Mouse (Mus musculus) megakaryocyte, embryonic 14.5 days (primary cell): Measurements from ENCODE around the gene Pcdh17. TPM values are rescaled to one million over a fixed set of nuclear protein-coding genes. Genes with fewer than 3 reads are reported as not detected.

Experiments used
- H3K27me3 ChIP-seq: replicated peaks from 2 replicates; pipeline ENCODE3; 2012; ENCODE audit warnings: inconsistent platforms
- H3K36me3 ChIP-seq: replicated peaks from 2 replicates; pipeline ENCODE3; 2012; ENCODE audit warnings: low read length, inconsistent platforms, mixed read lengths
- H3K4me1 ChIP-seq: 2 replicates; pipeline ENCODE4 v1.6.1; 2012; ENCODE audit warnings: inconsistent platforms
- H3K4me3 ChIP-seq: replicated peaks from 2 replicates; pipeline ENCODE3; 2012; ENCODE audit warnings: moderate library complexity, mild to moderate bottlenecking, inconsistent platforms
- H3K9me3 ChIP-seq: 2 replicates; pipeline ENCODE4 v1.6.1; 2012; ENCODE audit warnings: inconsistent platforms
- FLI1 ChIP-seq: IDR thresholded peaks from 2 replicates; pipeline ENCODE4 v1.6.1; 2012; ENCODE audit warnings: low read length, inconsistent platforms, mixed read lengths
- GATA1 ChIP-seq: IDR thresholded peaks from 3 replicates; pipeline ENCODE4 v1.6.1; 2012; ENCODE audit warnings: mixed read lengths, low read length, inconsistent platforms, borderline replicate concordance
- polyA plus RNA-seq: library from polyadenylated mRNA; stranded (reverse); fragments of >175 nt; gene quantifications from 2 replicates; pipeline ENCODE4 v1.2.3, GENCODE M21; 2012; ENCODE audit warnings: low replicate concordance; ENCODE audit not compliant: insufficient read depth

Pcdh17 gene
- polyA plus RNA-seq = 0.03 and 0.14 TPM in 2 replicates

DNA sequence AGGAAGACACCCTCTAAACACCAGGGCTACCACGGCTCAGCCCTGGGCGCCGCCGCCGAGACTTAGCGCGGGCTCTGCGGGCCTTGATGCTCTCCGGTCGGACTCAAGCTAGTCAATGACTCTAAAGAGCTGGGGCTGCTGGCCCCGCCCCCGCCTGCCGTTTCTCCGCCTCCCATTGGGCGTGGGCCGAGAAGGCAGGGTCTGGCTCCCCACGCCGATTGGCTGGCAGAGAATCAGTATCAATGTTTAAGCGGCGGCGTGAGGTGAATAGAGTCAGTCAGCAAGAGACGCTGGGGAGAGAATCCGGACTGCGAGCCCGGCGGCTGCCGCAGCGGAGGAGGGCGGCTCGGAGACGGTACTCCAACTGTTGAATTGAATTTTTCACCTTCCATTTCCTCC, at the start of gene Pcdh17:
TSS of gene Pcdh17 (plus strand) at position 276 of the 399 bp plus-strand sequence.
- H3K36me3 ChIP-seq = no peaks in the 10 kb centered on the region
- H3K9me3 ChIP-seq = peaks cover 23% of the 10 kb centered on the region
- no peak for TF ChIP-seq FLI1
- no peak for TF ChIP-seq GATA1
- peaks cover 57% of the 10 kb centered on the region for H3K27me3 ChIP-seq
- H3K4me3 ChIP-seq = peak within 1 kb of the TSS; percentile 92
- H3K4me1 ChIP-seq = peaks cover 60% of the 10 kb centered on the region

DNA sequence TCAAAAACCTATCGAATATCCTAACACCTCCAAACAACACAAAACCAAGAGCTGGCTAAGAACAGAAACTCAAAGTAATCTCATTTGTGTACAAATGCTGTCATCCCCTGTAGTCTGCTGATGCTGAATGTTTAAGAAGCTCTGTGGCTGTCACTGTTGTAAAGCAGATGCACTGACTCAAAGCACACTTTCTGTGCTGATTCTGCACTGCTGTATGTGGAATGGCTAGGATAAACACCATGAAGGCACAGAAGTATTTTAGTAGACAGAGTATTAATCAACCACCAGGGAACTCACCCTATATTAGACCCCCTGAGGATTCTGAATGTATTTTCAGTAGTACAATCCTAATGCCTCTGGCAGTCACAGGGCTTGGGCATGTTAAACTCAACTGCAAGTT, 46.2 kb upstream of the Pcdh17 start:
- Histone ChIP-seq H3K9me3 (no peaks in the 10 kb centered on the region), H3K4me3 (no peak overlapping the region), H3K36me3 (no peaks in the 10 kb centered on the region), H3K27me3 (no peaks in the 10 kb centered on the region), H3K4me1 (no peaks in the 10 kb centered on the region)
- TF ChIP-seq GATA1 = no peak
- TF ChIP-seq FLI1 = no peak

- Histone ChIP-seq H3K9me3 (no peaks in the 10 kb centered on the region), H3K4me3 (no peak overlapping the region), H3K36me3 (no peaks in the 10 kb centered on the region), H3K4me1 (no peaks in the 10 kb centered on the region), H3K27me3 (no peaks in the 10 kb centered on the region)
- no peak for TF ChIP-seq GATA1
These were observed 18.6 kb upstream of the Pcdh17 start for GRCm38 (mm10) chr14:84424736-84425135.

- Histone ChIP-seq H3K27me3 (no peaks in the 10 kb centered on the region), H3K9me3 (no peaks in the 10 kb centered on the region), H3K4me3 (no peak overlapping the region), H3K36me3 (no peaks in the 10 kb centered on the region), H3K4me1 (no peaks in the 10 kb centered on the region)
- no peak for TF ChIP-seq FLI1
- no peak for TF ChIP-seq GATA1
These were observed 16.7 kb upstream of the Pcdh17 start for GRCm38 (mm10) chr14:84426616-84427015.

DNA sequence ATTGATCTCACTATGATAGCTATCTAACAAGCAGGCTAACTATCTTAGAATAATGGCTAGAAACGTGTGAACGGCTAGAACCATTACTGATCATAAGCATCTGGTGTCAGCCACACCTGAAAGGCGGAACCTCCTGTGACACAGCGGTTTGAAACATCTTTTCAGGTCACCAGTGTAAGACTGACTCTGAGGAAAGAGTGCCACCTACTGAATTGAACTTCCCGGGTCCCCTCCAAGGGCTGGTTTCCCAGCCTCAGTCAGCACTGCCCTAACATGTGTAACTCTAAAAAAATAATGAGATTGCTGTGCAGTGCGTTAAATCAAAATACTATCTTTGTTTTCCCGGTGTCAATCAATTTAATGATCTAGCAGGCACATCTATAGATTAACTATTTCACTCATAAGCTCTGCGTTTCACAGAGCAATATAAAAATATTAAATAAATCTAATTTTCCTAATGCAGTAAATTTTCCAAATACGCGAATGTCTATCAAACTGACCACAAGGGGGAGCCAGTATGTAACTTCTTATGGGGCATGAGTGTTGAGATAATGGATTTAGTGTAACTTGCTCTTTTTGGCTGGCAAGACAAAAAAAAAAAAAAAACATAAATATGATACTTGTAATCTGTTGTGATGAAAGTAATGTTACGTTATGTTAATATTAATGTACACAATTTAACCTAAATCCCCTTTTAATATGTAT, 5.1 kb upstream of the Pcdh17 start:
- Histone ChIP-seq H3K9me3 (no peaks in the 10 kb centered on the region), H3K27me3 (peaks cover 7% of the 10 kb centered on the region), H3K4me3 (no peak overlapping the region), H3K4me1 (peaks cover 10% of the 10 kb centered on the region), H3K36me3 (no peaks in the 10 kb centered on the region)
- TF ChIP-seq GATA1 (no peak), FLI1 (no peak)

GRCm38 (mm10) chr14:84440903-84441302, 2.5 kb upstream of the Pcdh17 start:
- peaks cover 36% of the 10 kb centered on the region for H3K4me1 ChIP-seq
- peaks cover 33% of the 10 kb centered on the region for H3K27me3 ChIP-seq
- no peak for TF ChIP-seq GATA1
- no peak for TF ChIP-seq FLI1
- no peaks in the 10 kb centered on the region for H3K36me3 ChIP-seq
- H3K9me3 ChIP-seq = no peaks in the 10 kb centered on the region
- no peak overlapping the region for H3K4me3 ChIP-seq

GRCm38 (mm10) chr14:84442528-84443287, 655 bp upstream of the Pcdh17 start:
- Histone ChIP-seq H3K27me3 (peaks cover 51% of the 10 kb centered on the region), H3K4me1 (peaks cover 54% of the 10 kb centered on the region), H3K4me3 (peak overlapping the region; percentile 92), H3K36me3 (no peaks in the 10 kb centered on the region), H3K9me3 (peaks cover 18% of the 10 kb centered on the region)
- no peak for TF ChIP-seq GATA1
- no peak for TF ChIP-seq FLI1

DNA sequence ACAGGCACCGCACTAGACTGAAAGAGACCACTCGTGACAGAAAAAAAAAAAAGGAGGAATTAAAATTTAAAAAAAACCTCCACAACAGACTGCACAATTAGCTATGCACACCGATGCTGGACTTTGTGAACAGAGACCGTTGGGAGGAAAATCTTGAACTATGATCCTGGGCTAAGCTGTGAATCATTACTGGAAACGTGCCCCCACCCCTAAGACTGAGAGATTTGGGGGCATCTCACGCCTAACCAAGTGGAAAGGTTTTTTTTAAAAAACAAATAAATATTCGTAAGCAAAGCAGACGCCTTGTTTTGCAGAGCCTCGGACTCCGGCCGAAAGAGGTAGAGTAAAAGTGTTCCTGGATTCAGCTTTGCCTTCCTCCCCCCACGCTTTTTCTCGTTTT, 398 bp downstream of the Pcdh17 start:
- peaks cover 61% of the 10 kb centered on the region for H3K4me1 ChIP-seq

GRCm38 (mm10) chr14:84444276-84444662, 906 bp downstream of the Pcdh17 start:
- Histone ChIP-seq H3K9me3 (peaks cover 25% of the 10 kb centered on the region), H3K27me3 (peaks cover 61% of the 10 kb centered on the region), H3K4me1 (peaks cover 61% of the 10 kb centered on the region), H3K36me3 (no peaks in the 10 kb centered on the region), H3K4me3 (peak overlapping the region; percentile 92)
- TF ChIP-seq FLI1 (no peak), GATA1 (no peak)

More for the DNA sequence above, 398 bp downstream of the Pcdh17 start:
- TF ChIP-seq GATA1 = no peak
- TF ChIP-seq FLI1 = no peak
- peaks cover 25% of the 10 kb centered on the region for H3K9me3 ChIP-seq
- H3K27me3 ChIP-seq = peaks cover 61% of the 10 kb centered on the region
- H3K36me3 ChIP-seq = no peaks in the 10 kb centered on the region
- H3K4me3 ChIP-seq = peak overlapping the region; percentile 92
